Mouse (Mus musculus): ENCODE data around the gene Gm10647.

DNA sequence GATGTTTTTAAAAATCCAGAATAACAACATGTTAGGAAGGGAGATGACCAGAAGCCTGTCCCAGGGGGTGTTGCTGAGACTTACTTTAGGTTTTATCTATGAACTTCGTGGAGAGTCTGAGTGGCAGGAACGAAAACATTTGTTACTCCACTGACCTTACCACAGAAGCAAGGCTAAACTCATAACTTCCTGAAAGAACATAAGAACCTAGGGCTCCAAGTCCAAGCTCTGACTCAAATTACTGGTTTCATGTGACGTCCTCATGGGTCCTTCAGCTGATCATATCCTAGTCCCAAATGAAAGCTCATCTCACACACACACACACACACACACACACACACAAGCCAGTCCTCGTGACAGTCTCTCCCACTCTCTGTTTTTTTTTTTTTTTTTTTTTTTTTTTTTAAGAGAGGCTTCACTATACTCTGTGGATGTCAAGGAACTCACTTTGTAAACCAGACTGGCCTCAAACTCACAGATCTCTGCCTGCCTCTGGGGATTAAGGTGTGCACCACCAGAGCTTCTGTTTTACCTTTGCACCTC, 35.6 kb downstream of the Gm10647 start:
- no peak for TF ChIP-seq CTCF (IDR thresholded peaks at IDR 0.05; ENCODE audit: control insufficient read depth, insufficient read depth, insufficient read length)
- TF ChIP-seq MYOD1 (IDR thresholded peaks at IDR 0.05; ENCODE audit: control insufficient read depth, insufficient read length, low read depth): no peak
- TF ChIP-seq MAX (IDR thresholded peaks at IDR 0.05): no peak
- TF ChIP-seq USF1 (IDR thresholded peaks at IDR 0.05; ENCODE audit: low read depth): no peak

Measured in C2C12 (cell line).